Mouse (Mus musculus) myocyte (in vitro differentiated cells): ENCODE measurements around the gene Hoxd11. TPM values are rescaled to one million over a fixed set of nuclear protein-coding genes. Genes with fewer than 3 reads are reported as not detected.

ENCODE experiments used
- H3K27me3 ChIP-seq: one replicate; pipeline ENCODE4 v1.6.1; 2011; ENCODE audit not compliant: control insufficient read depth, insufficient read depth, insufficient read length
- H3K36me3 ChIP-seq: one replicate; pipeline ENCODE4 v1.6.1; 2011; ENCODE audit not compliant: control insufficient read depth, insufficient read depth
- H3K4me2 ChIP-seq: one replicate; pipeline ENCODE4 v1.6.1; 2011; ENCODE audit warnings: low read depth, control low read depth
- H3K4me3 ChIP-seq: one replicate; pipeline ENCODE4 v1.5.1; 2011; ENCODE audit warnings: mild to moderate bottlenecking, control low read depth, moderate library complexity
- H3K79me2 ChIP-seq: one replicate; pipeline ENCODE4 v1.6.1; 2011; ENCODE audit not compliant: control insufficient read depth, insufficient read depth
- H3ac ChIP-seq: one replicate; pipeline ENCODE4 v1.6.1; 2011; ENCODE audit not compliant: control insufficient read depth, insufficient read length
- CEBPB ChIP-seq: IDR thresholded peaks from 2 replicates; pipeline ENCODE4 v1.6.1; 2011; ENCODE audit warnings: mild to moderate bottlenecking, moderate library complexity; ENCODE audit not compliant: poor library complexity, insufficient read depth, severe bottlenecking
- E2F4 ChIP-seq: IDR thresholded peaks from one replicate; pipeline ENCODE4 v1.6.1; 2011; ENCODE audit warnings: mild to moderate bottlenecking, control low read depth, moderate library complexity; ENCODE audit not compliant: insufficient read depth
- MAX ChIP-seq: IDR thresholded peaks from one replicate; pipeline ENCODE4 v1.6.1; 2011; ENCODE audit warnings: low read depth, mild to moderate bottlenecking, control low read depth
- MYOD1 ChIP-seq, 3 experiments: IDR thresholded peaks; one replicate each; pipeline ENCODE4 v1.6.1; 2011; ENCODE audit warnings: control low read depth in 2 of 3, low read depth in 2 of 3, mild to moderate bottlenecking in 2 of 3, moderate library complexity in 1 of 3; ENCODE audit not compliant: insufficient read length in 2 of 3, control insufficient read depth in 1 of 3
- MYOG ChIP-seq, 3 experiments: IDR thresholded peaks; one replicate each; pipeline ENCODE4 v1.6.1; 2011; ENCODE audit warnings: control low read depth in 2 of 3, low read depth in 2 of 3, mild to moderate bottlenecking in 2 of 3; ENCODE audit not compliant: insufficient read length in 2 of 3, control insufficient read depth in 1 of 3, insufficient read depth in 1 of 3
- POLR2A ChIP-seq: IDR thresholded peaks from one replicate; pipeline ENCODE4 v1.6.1; 2011; ENCODE audit warnings: low read depth, mild to moderate bottlenecking, control low read depth, moderate library complexity; ENCODE audit not compliant: insufficient read length
- POLR2AphosphoS2 ChIP-seq: IDR thresholded peaks from one replicate; pipeline ENCODE4 v1.6.1; 2011; ENCODE audit warnings: low read depth, control low read depth; ENCODE audit not compliant: insufficient read length
- REST ChIP-seq: IDR thresholded peaks from one replicate; pipeline ENCODE4 v1.6.1; 2011; ENCODE audit warnings: mild to moderate bottlenecking, control low read depth, moderate library complexity; ENCODE audit not compliant: insufficient read depth, insufficient read length
- SRF ChIP-seq: IDR thresholded peaks from one replicate; pipeline ENCODE4 v1.6.1; 2011; ENCODE audit warnings: low read depth; ENCODE audit not compliant: control insufficient read depth, insufficient read length
- TCF12 ChIP-seq: IDR thresholded peaks from one replicate; pipeline ENCODE4 v1.6.1; 2011; ENCODE audit warnings: mild to moderate bottlenecking, control low read depth; ENCODE audit not compliant: poor library complexity, insufficient read depth, severe bottlenecking
- TCF3 ChIP-seq: IDR thresholded peaks from one replicate; pipeline ENCODE4 v1.6.1; 2011; ENCODE audit warnings: low read depth, control low read depth; ENCODE audit not compliant: insufficient read length
- USF1 ChIP-seq: IDR thresholded peaks from one replicate; pipeline ENCODE4 v1.6.1; 2011; ENCODE audit warnings: low read depth, mild to moderate bottlenecking, control low read depth, moderate library complexity
- polyA plus RNA-seq: library from polyadenylated mRNA; unstranded; fragments of >200 nt; fragmentation: generic; extraction: Trizol; gene quantifications from one replicate; pipeline ENCODE4 v1.2.1, GENCODE M21; 2012; ENCODE audit warnings: missing spikeins

Gene Hoxd11
- polyA plus RNA-seq, 1 experiment: not detected

- Histone ChIP-seq H3K4me3 (no peak overlapping the region), H3ac (no peak overlapping the region), H3K36me3 (no peaks in the 10 kb centered on the region), H3K4me2 (no peak overlapping the region), H3K27me3 (peaks cover 34% of the 10 kb centered on the region), H3K79me2 (no peaks in the 10 kb centered on the region)
- TF ChIP-seq POLR2AphosphoS2 (no peak), MYOD1 (IDR thresholded peaks at IDR 0.05; ENCODE audit: control insufficient read depth in 1 of 3, insufficient read length in 2 of 3, low read depth in 2 of 3) (no peak), SRF (no peak), MAX (no peak), USF1 (no peak), REST (no peak), TCF3 (no peak), TCF12 (no peak), MYOG (IDR thresholded peaks at IDR 0.05; ENCODE audit: control insufficient read depth in 1 of 3, insufficient read depth in 1 of 3, insufficient read length in 2 of 3, low read depth in 2 of 3) (no peak), E2F4 (no peak), CEBPB (no peak)
These were observed 26.4 kb upstream of the Hoxd11 start for GRCm38 (mm10) chr2:74652996-74653340.

DNA sequence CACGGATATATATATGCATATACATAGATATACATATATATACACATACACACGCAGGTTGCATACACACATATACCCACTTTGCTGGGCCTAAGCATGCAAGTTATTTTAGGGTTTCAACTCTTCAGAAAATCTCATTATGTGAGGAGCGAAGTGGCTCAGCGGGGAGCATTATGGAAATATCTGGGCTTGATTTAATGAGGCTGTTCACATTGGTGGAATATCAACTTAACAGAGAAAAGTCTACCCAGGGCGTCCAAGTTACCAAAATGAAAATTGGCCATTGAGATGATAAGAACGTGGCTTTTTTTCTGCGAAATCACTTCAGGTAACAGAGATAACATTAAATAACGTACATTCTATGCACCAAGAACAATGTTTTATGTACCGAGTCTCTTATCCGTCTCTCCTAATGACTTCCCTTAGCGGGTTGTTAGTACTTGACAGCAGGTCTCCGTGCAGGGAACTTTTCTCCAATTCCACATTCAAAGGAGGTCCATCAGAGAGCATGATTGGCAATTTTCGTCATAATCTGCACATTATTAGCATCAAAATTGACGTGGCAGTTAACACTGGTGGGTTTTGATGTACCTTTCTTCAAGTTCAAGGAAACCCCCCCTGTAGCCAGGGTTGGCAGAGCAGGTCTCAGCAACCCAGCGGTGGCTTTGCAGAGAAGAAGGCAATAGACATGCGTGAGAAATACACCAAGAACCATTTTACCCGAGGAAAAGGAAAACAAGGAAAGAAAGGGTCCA is 25.4 kb upstream of the Hoxd11 start:
- Histone ChIP-seq H3K4me3 (no peak overlapping the region), H3K27me3 (peaks cover 30% of the 10 kb centered on the region), H3ac (no peak overlapping the region), H3K4me2 (no peak overlapping the region), H3K79me2 (no peaks in the 10 kb centered on the region), H3K36me3 (no peaks in the 10 kb centered on the region)
- no peak for TF ChIP-seq MYOD1 (IDR thresholded peaks at IDR 0.05; ENCODE audit: control insufficient read depth in 1 of 3, insufficient read length in 2 of 3, low read depth in 2 of 3)
- TF ChIP-seq POLR2A: no peak
- TF ChIP-seq TCF12: no peak
- TF ChIP-seq CEBPB: no peak
- TF ChIP-seq SRF: no peak
- TF ChIP-seq REST: no peak
- TF ChIP-seq MAX: no peak
- no peak for TF ChIP-seq MYOG (IDR thresholded peaks at IDR 0.05; ENCODE audit: control insufficient read depth in 1 of 3, insufficient read depth in 1 of 3, insufficient read length in 2 of 3, low read depth in 2 of 3)
- no peak for TF ChIP-seq E2F4
- TF ChIP-seq POLR2AphosphoS2: no peak

GRCm38 (mm10) chr2:74654743-74655419 is 24.5 kb upstream of the Hoxd11 start:
- TF ChIP-seq TCF12: no peak
- TF ChIP-seq POLR2A: no peak
- TF ChIP-seq SRF: no peak
- no peak for TF ChIP-seq E2F4
- no peak for TF ChIP-seq TCF3
- no peak for TF ChIP-seq REST
- no peak for TF ChIP-seq CEBPB
- no peak for TF ChIP-seq USF1
- no peak for TF ChIP-seq MYOD1 (IDR thresholded peaks at IDR 0.05; ENCODE audit: control insufficient read depth in 1 of 3, insufficient read length in 2 of 3, low read depth in 2 of 3)
- TF ChIP-seq MYOG (IDR thresholded peaks at IDR 0.05; ENCODE audit: control insufficient read depth in 1 of 3, insufficient read depth in 1 of 3, insufficient read length in 2 of 3, low read depth in 2 of 3): no peak
- no peak for TF ChIP-seq MAX
- TF ChIP-seq POLR2AphosphoS2: no peak
- no peaks in the 10 kb centered on the region for H3K79me2 ChIP-seq
- no peak overlapping the region for H3K4me3 ChIP-seq
- H3K27me3 ChIP-seq: peaks cover 38% of the 10 kb centered on the region
- no peak overlapping the region for H3ac ChIP-seq
- no peaks in the 10 kb centered on the region for H3K36me3 ChIP-seq
- no peak overlapping the region for H3K4me2 ChIP-seq

DNA sequence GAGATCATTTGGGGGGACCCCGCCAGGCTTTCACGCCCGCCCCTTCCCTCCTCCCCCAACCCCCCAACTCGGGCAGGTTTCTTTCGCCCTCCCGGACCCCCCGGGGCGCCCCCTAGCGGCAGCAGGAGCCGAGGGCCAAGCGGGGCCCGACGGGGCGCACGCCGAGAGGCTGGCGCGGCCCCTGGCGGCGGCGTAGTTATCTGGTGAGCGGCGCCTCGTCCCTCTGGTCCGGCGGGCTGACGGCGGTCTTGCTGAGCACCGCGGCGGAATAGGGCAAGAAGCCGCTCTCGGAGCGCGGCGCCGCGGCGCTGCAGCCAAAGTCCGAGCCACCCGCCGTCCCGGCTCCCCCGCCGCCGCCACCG is 24.0 kb upstream of the Hoxd11 start:
- TF ChIP-seq POLR2A (no peak), TCF3 (no peak), REST (no peak), MYOD1 (IDR thresholded peaks at IDR 0.05; ENCODE audit: control insufficient read depth in 1 of 3, insufficient read length in 2 of 3, low read depth in 2 of 3) (no peak), CEBPB (no peak), POLR2AphosphoS2 (no peak), E2F4 (no peak), USF1 (no peak), MYOG (IDR thresholded peaks at IDR 0.05; ENCODE audit: control insufficient read depth in 1 of 3, insufficient read depth in 1 of 3, insufficient read length in 2 of 3, low read depth in 2 of 3) (no peak)
- no peaks in the 10 kb centered on the region for H3K79me2 ChIP-seq
- no peak overlapping the region for H3K4me3 ChIP-seq
- no peak overlapping the region for H3ac ChIP-seq
- H3K27me3 ChIP-seq: peaks cover 38% of the 10 kb centered on the region
- H3K36me3 ChIP-seq: no peaks in the 10 kb centered on the region
- no peak overlapping the region for H3K4me2 ChIP-seq
